Mouse (Mus musculus): ENCODE measurements at regions not wholly inside any gene's neighbourhood (a gene's known extent, or its start where the extent isn't known, plus 50 kb on each side); places are given as distances from the start of the nearest gene placed in this dataset.
"Not testable (repeated sequence)": the region's sequence is repeated elsewhere in the genome, so short reads cannot be mapped to it uniquely, and the experiment has no call there.

DNA sequence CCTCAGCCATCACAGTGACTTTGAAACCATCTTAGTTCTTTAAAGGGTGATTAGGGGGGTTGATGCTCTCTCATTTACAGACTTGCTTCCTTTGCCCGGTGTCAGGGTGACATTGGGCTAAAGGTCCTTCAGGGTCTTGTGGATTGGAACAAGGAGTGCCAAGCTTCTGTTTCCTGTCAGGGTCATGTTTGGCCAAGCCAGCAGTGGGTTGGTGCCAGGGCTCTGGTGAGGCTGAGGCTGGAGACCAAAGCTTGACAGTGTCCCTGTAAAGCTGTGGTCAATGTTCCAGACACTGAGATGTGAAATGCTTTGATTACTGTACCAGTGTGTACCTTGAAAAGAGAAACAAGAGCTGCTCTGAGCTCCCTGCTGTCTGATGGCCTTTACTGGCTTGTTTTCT, 150.8 kb upstream of the Fam3c start:
- no peak for DNase-seq (ENCODE audit: low spot score)

DNA sequence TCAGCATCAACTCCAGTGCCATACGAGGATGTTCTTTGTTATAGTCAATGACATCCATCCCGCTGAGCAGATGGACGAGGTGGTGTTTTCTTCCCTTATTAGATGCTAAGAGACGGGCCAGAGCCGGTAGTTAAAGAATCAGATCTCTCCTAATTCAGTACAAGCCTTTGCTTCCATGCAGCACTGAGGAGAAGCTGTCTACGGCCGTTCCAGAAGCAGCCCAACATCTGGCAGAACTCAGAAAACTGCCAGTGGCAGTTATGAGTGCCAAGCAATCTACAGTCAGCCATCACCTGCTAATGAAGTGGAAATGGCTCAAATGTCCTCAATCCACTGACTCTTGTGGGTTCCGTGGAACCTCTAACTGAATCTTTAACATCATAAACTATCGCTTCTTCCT, 141.3 kb upstream of the Fam3c start:
- no peak for DNase-seq (ENCODE audit: low spot score)

DNA sequence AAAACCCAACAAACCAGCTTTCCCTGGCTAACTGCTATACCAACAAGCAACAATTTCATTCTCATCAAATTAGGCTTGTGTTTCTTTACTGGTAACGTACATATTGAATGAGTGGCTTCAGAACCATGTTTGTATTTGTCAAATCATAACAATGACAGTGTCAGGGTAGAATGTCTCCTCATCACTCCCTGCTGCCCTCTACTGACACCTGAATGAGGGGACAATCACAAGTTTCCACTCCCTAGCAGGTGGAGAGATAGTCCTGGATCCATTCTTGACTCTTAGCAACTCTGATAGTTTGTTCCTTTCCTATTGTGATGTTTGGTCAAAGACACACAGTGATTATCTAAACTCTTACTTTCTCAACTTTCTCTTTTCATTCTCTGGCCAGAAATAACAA, 140.4 kb upstream of the Fam3c start:
- no peak for DNase-seq (ENCODE audit: low spot score)

DNA sequence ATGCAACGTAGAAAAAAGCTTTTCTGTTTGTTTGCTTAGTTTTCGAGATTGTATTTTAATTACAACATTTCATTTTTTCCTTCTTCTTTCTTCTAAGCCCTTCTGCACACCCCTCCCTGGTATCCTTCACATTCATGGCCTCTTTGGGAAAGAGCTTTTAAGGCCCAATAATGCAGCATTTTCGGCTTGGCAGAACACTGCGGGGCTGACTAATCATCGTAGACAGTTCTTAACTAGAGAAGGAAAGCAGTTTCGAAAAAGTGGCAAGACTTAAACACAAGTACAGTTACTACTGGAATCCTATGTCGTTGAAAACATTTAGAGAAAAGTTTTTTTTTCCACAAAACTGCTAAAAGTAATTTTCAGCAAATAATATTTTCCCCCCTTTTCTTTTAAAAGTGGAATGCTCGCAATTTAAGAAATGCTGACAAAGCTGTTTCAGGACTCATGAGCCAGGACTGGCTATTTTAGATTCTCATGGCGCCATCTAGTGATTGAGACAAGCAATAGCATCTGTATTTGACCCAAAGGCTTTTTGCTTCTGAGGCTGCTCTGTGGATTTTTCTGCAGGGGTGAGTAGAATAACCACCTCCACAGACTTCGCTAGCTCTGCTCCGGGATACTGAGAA, 137.7 kb upstream of the Fam3c start:
- peak; percentile 82 for DNase-seq (ENCODE audit: low spot score)

DNA sequence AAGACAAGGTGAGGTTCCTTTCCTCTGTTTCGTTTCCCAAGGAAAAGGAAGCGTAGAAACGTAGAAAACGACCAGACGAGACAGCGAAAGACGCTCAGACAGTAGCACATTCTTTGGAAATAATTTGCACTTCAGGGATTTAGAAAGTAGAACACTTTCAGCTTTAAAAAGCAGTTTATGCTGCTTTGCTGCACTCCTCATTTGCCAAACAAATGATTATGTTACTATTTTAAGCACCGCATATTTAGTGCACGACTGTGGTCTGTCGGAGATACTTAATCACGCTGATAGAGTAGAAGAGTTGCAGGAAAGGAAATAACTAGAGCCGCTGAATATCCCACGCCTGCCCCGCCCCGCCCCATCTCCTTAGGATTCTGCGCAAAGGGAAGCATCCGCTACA, 136.9 kb upstream of the Fam3c start:
- DNase-seq (ENCODE audit: low spot score), result no peak

DNA sequence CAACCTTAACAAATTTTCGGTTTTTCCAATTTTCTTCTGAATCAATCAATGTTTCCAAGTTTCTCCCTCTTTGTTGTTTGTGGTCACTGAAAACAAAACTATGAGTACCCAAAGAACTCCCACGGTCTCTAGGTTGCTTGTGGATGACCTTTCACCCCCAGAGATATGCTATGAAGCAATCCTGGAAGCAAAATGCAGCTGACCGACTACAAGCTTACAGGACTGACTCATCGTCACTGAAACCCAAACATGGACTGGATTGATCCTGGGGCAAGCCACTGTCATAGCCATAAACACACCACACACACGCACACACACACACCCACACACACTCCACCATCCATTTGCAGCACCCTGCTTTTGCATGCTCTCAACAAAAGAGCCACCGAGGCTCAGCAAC, 134.7 kb upstream of the Fam3c start:
- DNase-seq (ENCODE audit: low spot score), result peak; percentile 34

DNA sequence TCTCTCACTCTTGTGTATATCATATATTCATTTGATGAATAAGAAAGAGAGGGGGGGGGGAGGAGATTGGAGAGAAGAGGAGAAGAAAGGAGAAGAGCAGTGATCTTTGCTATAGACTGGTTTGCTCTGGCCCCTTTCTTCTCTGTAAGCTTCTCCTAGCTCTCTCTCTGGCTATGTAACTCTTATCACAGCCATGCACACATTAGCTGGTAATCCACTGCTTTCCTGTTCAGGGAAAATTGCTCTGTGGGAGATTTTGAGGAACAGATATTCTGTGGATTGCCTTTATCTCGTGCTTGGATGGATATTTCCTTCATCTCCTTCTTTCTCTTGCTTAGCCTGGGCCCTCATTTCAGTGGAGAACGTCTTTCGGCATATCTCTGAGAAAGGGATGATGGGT, 131.4 kb upstream of the Fam3c start:
- no peak for DNase-seq (ENCODE audit: low spot score)

DNA sequence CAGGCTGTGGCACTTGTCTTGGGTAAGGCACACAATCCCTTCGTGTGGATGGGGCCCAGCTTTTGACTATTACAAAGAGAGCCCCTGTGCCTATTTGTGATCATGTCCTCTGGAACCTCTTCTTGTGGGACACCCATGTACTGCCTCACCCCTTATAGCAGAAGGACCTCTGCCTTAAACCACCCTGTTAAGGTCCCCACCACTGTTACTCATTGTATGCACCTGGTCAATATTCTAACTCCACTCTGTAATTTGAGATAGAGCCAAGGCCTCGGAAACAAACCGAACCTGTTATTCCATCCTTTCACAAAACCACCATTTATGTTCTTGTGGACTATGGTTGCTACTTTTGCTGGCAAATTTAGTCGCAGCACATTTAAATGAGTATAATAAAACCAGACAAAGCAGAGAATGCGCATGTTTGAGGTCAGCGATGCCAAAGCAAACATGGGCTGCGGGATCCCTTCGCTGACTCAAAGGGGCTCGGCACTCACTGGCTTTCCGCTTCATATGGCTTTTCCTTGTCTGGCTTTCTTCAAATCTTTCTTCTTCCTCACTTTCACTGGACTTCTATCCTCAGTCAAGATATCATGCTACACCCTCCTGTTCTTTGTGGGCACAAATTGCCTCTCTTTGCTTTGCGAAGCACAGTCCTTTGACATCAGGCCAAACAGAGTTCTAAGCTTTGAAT, 129.9 kb upstream of the Fam3c start:
- no peak for DNase-seq (ENCODE audit: low spot score)

DNA sequence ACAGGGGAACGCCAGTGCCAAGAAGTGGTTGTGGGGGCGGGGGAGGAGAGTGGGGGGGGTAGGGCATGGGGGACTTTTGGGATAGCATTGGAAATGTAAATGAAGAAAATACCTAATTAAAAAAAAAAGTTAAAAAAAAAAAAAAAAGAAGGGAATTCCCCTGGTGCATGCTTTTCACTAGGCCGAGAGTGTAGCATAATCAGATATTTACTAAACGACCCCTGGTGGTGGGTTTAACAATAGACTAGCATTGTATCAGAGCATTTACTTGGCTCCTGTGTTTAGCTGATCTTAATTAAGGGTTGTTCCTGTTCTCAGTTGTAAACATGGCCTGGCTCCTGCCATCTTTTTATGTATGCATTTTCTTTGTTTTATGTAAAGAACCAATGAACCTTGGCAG, 126.2 kb upstream of the Fam3c start:
- not testable (repeated sequence) for DNase-seq (ENCODE audit: low spot score)

DNA sequence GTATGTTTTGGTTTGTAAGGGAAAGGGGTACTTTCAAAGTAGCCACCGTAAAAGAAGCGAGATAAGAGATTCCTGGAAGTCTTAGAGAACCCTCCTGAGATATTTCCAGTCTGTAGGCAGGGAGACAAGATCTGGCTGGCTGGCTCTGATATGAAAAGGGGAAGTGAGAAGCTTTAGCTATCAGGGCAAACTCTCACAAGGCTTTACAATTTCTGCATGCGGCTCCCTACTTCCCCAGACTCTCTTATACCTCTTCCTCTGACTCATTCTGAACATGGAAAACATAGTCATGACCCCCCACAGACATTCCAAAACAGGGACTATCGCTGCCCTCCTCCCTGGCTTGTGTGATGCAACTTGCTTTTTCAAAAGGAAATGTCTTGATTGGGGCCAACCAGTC, 118.6 kb upstream of the Fam3c start:
- DNase-seq (ENCODE audit: low spot score), result no peak

DNA sequence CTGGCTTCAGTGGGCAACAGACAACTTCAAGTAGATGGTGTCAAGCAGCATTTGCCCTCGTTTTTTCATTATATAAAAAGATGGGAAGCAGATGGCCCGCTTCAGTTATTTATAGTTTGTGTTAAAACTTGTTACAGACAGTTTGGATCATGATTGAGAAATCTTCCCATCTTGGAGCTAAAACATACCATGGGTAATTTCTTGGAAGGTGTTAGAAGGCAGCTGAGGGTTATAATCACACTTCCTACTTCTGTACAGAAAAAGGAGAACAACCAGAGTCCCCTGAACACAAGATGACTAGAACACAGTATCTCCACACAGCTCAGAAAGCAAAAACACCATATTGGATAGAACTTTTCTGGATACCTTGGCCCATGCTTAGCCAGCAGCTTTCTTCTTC, 118.0 kb upstream of the Fam3c start:
- no peak for DNase-seq (ENCODE audit: low spot score)

DNA sequence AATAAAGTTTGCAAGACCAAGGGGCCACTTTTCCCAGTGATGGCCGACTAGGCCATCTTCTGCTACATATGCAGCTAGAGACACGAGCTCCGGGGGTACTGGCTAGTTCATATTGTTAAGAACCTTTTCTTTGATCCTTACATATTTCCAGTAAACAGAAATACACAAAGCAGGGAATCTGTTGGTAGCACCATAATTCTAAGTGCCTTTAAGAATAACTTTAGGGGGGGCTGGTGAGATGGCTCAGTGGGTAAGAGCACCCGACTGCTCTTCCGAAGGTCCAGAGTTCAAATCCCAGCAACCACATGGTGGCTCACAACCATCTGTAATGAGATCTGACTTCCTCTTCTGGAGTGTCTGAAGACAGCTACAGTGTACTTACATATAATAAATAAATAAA, 116.4 kb upstream of the Fam3c start:
- DNase-seq (ENCODE audit: low spot score), result not testable (repeated sequence)

DNA sequence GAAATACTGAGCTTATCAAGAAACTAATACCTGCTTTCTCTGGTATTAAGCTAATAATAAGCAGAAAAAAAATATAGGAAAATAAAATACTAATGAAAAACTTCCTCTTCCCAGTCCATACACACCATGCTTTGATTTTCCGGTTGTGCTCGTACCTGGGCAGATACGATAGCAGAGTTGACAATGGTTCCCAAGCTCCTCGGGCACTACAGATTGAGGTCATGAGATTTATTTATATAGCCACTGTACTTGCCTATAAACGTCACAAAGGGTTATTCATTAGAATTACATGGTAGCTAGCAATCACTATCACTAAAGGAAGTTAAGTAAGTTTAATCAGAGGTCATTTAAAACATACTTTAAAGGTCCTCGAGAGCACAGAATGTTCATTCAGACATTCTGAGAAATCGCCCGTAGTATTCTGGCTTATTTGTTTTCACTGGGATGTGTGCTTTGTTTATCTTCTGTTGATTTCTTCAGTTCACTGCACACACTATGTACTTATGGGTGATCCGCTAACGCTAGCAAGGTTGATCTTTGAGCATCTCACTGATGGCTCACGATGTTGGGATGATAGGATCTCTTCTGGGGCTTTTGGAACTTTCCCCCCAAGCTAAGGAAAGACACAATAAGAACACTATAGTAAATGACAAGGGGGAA, 111.4 kb upstream of the Fam3c start:
- no peak for DNase-seq (ENCODE audit: low spot score)

DNA sequence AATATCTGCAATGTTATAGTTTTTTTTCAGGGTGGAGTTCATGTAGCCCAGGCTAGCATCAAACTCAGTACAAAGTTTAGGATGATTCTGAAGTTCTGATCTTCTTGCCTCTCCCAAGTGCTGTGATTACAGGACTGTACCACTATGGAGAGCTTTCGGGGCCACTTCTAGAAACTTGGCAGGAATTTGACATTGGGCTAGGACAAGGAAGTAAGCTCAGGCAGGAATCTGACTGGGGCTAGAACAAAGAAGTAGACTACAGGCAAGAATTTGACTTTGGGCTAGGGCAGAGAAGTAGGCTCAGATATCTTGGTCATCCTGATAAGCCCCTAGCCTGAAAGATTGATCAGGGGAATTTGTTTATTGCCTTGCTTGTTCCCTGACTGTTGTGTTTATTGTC, 109.9 kb upstream of the Fam3c start:
- DNase-seq (ENCODE audit: low spot score), result no peak

DNA sequence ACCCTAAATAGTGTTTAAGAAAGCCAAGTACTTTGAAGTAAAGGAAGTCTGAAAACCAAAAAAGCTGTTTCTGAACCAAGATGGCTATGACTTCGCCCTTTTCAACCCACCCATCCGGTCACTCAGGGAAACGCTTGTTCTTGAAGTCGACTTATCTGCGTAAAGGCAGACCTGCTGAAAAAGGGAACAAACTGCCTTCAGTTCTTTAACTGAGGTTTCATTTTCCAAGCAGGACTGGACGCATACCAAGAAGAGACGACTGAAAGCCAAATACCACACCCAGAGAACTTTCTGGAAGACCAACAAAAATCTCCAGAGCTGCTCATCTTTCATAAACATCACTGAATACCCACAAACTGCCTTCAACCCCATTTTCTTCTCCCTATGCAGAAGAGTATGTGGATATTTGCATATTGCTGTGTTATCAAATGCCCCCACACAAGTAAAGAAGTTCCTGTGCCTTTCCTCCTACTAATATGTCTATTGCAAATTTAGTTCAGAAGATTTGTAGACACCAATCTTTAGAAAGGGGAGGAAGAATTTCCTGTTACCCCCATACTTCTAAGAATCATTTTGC, 103.5 kb upstream of the Fam3c start:
- peak; percentile 12 for DNase-seq (ENCODE audit: low spot score)

DNA sequence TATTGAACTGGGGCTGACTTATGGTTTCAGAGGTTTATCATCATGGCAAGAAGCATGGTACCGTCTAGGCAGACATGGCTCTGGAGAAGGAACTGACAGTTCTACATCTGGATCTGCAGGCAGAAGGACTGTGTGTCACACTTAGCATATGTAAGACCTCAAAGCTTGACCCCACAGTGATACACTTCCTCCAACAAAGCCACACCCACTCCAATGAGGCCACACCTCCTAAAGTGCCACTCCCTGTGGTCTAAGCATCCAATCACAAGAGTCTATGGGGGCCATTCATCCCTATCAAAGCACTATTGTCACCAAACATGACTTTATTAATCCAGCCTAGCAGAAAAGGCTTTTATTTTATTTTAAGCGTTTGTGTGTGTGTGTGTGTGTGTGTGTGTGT, 96.2 kb upstream of the Fam3c start:
- DNase-seq (ENCODE audit: low spot score), result no peak

DNA sequence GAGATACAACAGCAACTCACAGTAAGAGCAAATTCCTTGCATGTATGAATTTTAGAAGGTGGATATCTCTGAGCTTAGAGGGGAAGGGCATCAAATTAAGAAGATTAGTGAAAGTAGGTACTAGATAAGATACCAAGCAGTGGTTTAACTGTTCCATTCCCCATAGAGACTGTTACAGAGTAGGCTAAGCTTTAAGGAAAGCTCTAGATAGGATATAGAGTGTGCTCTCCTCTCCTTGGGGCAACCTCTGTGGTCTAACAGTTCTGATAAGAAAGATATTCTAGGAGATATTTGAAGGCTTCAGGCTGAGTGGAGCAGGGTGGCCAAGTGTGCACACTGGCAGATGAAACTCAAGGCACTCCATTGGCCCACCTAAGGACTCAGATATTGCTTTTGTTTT, 94.5 kb upstream of the Fam3c start:
- no peak for DNase-seq (ENCODE audit: low spot score)

DNA sequence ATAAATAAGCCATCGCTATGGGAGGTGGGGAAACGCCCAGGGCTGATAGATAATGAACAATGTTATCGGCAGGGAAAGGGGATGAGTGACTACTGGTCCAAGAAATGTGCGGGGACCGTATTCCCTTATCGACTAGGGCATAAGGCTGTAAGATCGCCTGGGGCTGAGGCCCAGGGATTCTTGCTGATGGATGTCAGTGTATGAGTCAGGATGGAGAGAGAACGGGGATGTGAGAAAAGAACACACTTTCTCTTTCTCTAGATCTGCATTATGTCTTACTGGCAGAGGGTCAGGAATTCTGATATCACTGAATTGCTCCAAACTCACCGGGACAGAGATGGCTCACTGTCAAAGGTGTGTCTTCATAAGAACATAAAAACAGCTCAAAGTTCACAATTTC, 92.9 kb upstream of the Fam3c start:
- DNase-seq (ENCODE audit: low spot score), result no peak

DNA sequence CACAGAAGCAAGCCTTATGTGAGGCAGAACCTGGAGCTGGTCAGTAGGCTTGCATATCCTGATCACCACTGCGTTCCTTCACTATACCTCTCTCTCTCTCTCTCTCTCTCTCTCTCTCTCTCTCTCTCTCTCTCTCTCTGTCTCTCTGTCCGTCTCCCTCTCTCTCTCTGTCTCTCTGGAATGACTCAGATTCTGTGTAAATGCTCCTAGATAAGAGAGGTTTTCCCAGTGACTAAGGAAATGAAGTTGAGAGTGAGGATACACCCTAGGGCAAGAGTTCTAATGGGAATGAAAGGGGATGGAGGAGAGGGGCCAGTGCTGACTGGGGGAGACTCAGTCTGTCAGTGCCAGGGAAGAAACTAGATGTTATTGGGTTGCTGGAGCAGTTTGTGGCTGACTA, 91.6 kb upstream of the Fam3c start:
- no peak for DNase-seq (ENCODE audit: low spot score)

DNA sequence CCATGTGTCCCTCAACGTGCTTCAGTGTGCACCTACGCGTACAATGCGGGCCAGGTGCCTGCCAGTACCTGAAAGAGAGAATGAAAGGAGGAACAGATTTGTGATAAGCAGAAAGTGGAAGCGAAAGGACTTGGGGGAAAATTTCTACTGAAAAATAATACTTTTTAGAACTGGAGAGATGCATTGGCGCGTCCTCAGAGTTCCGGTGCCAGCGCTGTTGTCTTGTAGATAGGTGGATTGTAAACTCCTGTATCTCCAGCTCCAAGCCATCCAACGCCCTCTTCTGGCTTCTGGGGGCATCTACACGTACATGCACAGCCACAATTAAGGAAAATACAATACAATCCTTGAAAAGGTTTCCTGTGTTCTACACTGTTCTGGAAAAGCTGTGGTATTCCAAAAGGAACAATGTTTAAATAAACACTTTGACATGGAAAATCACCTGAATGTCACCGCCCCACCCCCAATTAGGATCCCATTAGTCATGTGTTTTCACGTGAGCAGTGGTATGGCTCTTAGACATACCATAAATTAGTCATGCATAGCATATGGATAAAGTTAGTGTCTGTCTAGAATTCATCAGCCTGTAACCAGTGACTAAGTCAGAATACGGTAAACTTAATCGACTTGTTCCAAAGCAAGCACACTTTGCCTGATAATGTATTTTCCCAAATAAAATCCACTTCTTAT, 90.7 kb upstream of the Fam3c start:
- DNase-seq (ENCODE audit: low spot score), result no peak

DNA sequence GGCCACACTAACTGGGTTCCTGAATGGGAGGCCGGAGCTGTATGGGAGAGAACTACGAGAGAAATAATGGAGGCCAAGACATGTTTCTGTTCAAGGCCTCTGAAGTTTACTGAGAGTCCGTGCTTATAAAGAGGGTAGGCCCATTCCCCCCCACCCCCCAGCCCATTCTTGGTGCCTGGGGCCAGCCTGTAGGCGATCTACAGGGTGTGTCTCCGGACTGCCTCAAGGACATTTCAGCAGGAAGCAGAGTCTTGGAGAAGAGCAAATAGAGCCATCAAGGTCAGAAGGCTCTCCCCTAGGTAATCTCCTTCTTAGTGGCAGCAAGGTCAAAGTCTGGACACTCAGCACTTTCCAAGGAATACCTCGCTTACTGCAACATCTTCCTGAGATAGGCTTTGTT, 88.8 kb upstream of the Fam3c start:
- DNase-seq (ENCODE audit: low spot score), result not testable (repeated sequence)

DNA sequence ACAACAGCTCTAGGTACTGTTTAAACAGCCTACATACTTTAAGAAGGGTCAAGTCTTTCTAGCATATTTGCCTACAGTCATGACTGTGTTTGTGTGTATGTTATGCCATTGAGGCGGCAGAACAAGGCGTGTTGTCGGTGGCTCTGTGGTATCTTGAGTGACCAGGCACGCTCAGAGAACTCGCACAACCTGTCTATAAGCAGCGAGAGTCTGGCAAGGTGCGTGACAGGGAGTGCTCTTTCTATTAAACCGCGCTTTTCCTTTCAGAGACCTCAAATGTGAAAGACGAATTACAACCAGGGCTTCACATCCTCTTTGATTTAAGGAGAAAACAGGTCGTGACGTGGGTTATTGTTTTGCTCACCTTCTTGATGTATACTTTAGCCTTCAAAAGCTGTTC, 88.2 kb upstream of the Fam3c start:
- no peak for DNase-seq (ENCODE audit: low spot score)

DNA sequence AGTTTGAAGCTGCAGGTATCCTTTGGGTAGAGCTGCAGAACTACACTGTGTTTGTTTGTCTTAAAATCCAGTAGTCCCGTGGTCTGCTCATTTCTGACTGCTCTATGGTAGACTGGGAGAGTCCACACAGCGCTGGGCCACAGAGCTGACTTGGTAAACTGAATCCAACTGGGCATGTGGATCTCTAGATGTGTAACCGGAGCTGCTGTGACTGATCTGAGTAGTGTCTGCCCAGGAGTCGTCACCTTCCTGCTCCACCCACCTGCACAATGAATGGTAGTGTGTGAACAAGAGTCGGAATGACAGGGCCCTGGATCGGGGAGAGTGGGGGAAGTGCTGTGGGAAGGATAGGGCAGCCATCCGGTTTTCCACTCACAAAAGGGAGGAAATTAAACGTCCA, 87.5 kb upstream of the Fam3c start:
- no peak for DNase-seq (ENCODE audit: low spot score)

All from adipocyte (in vitro differentiated cells).